Mouse (Mus musculus): ENCODE measurements around the gene Kif12.

Gene Kif12

GRCm38 (mm10) chr4:63158961-63159592 is 12.9 kb downstream of the Kif12 start:
- peak; percentile 76 for DNase-seq (ENCODE audit: low read depth, low spot score)

- DNase-seq (ENCODE audit: low read depth, low spot score), result no peak
Measured at GRCm38 (mm10) chr4:63158192-63158591, 13.7 kb downstream of the Kif12 start.

- no peak for DNase-seq (ENCODE audit: low read depth, low spot score)
Measured at GRCm38 (mm10) chr4:63156726-63157634, 15.0 kb downstream of the Kif12 start.

- no peak for DNase-seq (ENCODE audit: low read depth, low spot score)
Measured at GRCm38 (mm10) chr4:63155596-63155995, 16.3 kb downstream of the Kif12 start.

GRCm38 (mm10) chr4:63154699-63155098 is 17.2 kb downstream of the Kif12 start, which contains the start of gene Ambp:
Gene Ambp (minus strand): TSS chr4:63154799.
- DNase-seq (ENCODE audit: low read depth, low spot score), result peak; percentile 10

GRCm38 (mm10) chr4:63154028-63154427 is 17.9 kb downstream of the Kif12 start:
- no peak for DNase-seq (ENCODE audit: low read depth, low spot score)

GRCm38 (mm10) chr4:63151127-63151526 is 20.8 kb downstream of the Kif12 start:
- no peak for DNase-seq (ENCODE audit: low read depth, low spot score)

GRCm38 (mm10) chr4:63147268-63147667 is 24.7 kb downstream of the Kif12 start:
- peak; percentile 50 for DNase-seq (ENCODE audit: low read depth, low spot score)

GRCm38 (mm10) chr4:63129891-63130624 is 41.9 kb downstream of the Kif12 start:
- DNase-seq (ENCODE audit: low read depth, low spot score), result no peak

- no peak for DNase-seq (ENCODE audit: low read depth, low spot score)
Measured at GRCm38 (mm10) chr4:63124861-63125466, 47.0 kb downstream of the Kif12 start.

- peak; percentile 65 for DNase-seq (ENCODE audit: low read depth, low spot score)
Measured at GRCm38 (mm10) chr4:63118639-63119437, 53.1 kb downstream of the Kif12 start.

Measured in ES-CJ7 (cell line).